8 mouse cellular contexts compared by ENCODE assay signal in genomic region chr12:83411721-83412521, GRCm38 (mm10).
DNase-seq lines count a peak whose midpoint lies in the region; ATAC-seq lines count a peak whose summit lies in the region.

No protein-coding gene starts in this region.

- ATAC-seq in forebrain, embryonic 13.5 days, result peak; percentile 70

- 64% methylated on average over 17 of the region's 17 CpGs for WGBS in forebrain, embryonic 13.5 days
- 60% methylated on average over 17 of the region's 17 CpGs for WGBS in forebrain, embryonic 10.5 days

- H3K4me1 ChIP-seq in forebrain, embryonic 13.5 days, result peaks cover 5% of the 10 kb centered on the region; the same call in 1 of the 2 replicates
- peaks cover 4% of the 10 kb centered on the region; the same call in 1 of the 2 replicates for H3K4me1 ChIP-seq in forebrain, embryonic 10.5 days

- H3K9ac ChIP-seq in forebrain, embryonic 13.5 days, result no peak overlapping the region

- no peaks in the 10 kb centered on the region for H3K36me3 ChIP-seq in forebrain, embryonic 13.5 days (ENCODE audit: poor library complexity, severe bottlenecking)
- H3K36me3 ChIP-seq in forebrain, embryonic 10.5 days (replicated peaks), result no peaks in the 10 kb centered on the region

- H3K4me3 ChIP-seq in forebrain, embryonic 13.5 days, result no peak overlapping the region
- H3K4me3 ChIP-seq in forebrain, embryonic 10.5 days, result no peak overlapping the region

- no peak overlapping the region for H3K4me2 ChIP-seq in forebrain, embryonic 13.5 days

- no peaks in the 10 kb centered on the region for H3K9me3 ChIP-seq in forebrain, embryonic 13.5 days (replicated peaks)
- H3K9me3 ChIP-seq in forebrain, embryonic 10.5 days, result no peaks in the 10 kb centered on the region

- H3K27me3 ChIP-seq in forebrain, embryonic 13.5 days, result no peaks in the 10 kb centered on the region
- 0 out of 2 replicates have a peak, but pooled peaks cover 4% of the 10 kb centered on the region for H3K27me3 ChIP-seq in forebrain, embryonic 10.5 days (ENCODE audit: poor library complexity, severe bottlenecking)

- H3K27ac ChIP-seq in forebrain, embryonic 13.5 days, result 0 out of 2 replicates have a peak overlapping the region, but pooled peaks have one; percentile 31
- H3K27ac ChIP-seq in forebrain, embryonic 10.5 days, result no peak overlapping the region

- DNase-seq in forebrain, embryonic 10.5 days (ENCODE audit: extremely low spot score, low spot score), result no peak
- DNase-seq in cerebellum, adult 11 months, result peak; percentile 87
- peak; percentile 52 to 78 for DNase-seq in gastrocnemius, adult 8-10 months (ENCODE audit: low spot score in 2 of 2)
- peak; percentile 61 for DNase-seq in layer of hippocampus, adult 11-12 months (ENCODE audit: low spot score)
- peak; percentile 50 for DNase-seq in right cerebral cortex, postnatal 14 days
- DNase-seq in urinary bladder, postnatal 14 days (ENCODE audit: low spot score), result no peak
- DNase-seq in kidney, postnatal 10 days, result no peak

Comparison
In these comparisons a context has a peak if more than half of its experiments do, and no peak if none do; other contexts are left out.
1. DNase-seq: peak in cerebellum, adult 11 months (single experiment), gastrocnemius, adult 8-10 months (2 of 2), layer of hippocampus, adult 11-12 months (single experiment) and right cerebral cortex, postnatal 14 days (single experiment); none in forebrain, embryonic 10.5 days (single experiment), urinary bladder, postnatal 14 days (single experiment) and kidney, postnatal 10 days (single experiment).